Mouse (Mus musculus) forelimb bud, embryonic 11.5 days (tissue): ENCODE results near the gene Edn2.

Source experiments
- DNase-seq: peaks from one replicate; pipeline ENCODE4 v3.0.0-alpha.2; 2012; ENCODE audit warnings: low read depth, low spot score

Gene Edn2

GRCm38 (mm10) chr4:120153736-120154135 is 7.3 kb upstream of the Edn2 start:
- DNase-seq = no peak

DNA sequence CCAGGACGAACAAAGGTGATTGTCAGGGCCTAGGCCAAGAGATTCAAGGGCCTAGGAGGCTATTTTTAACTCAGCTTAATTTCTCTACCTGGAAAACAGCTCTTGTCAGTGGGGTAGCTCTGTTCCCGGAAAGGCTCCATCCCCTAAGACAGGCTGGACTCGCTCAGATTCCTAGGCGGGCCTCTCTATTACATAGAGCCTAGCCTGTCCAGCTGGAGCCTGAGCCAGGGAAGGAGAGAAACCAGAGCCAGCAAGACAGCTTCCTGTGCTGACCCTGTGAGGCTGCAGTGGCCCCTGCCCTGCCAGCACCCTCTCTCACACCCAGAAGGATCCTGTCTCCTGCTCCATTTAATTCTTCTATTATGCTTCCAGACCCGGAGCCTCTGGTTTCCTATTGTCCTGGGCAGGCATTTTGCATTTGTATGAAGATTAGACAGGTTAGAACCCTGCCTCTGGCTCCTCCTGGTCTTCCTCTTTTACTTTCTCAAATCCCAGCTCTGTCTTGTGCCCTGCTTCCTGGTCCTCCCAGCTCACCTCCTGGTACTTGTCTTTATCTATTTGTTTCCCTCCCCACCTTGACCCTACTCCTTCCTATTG is 2.2 kb upstream of the Edn2 start:
- no peak for DNase-seq

- DNase-seq = no peak
Observed at GRCm38 (mm10) chr4:120162586-120162985, 1.6 kb downstream of the Edn2 start.

GRCm38 (mm10) chr4:120163242-120163641 is 2.2 kb downstream of the Edn2 start:
- DNase-seq = no peak

DNA sequence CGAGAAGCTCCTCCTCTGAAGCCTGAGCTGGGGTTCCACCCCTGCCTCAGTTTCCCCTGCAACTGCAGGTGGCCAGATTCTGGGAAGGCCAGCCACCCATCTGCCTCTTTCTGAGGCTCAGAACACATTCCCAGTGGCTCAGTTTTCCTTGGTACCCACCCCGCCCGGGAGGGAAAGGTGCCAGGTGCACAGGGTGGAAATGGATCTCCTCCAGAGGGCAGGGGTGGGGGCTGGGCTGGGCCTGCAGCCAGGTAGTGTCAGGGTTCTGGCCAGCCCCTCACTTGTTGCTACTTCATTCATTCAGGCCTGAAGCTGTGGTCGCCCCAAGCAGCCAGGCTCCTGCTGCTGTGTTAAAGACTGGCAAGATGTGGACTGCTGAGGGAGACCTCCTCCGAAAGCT is 3.3 kb downstream of the Edn2 start:
- DNase-seq = no peak

DNA sequence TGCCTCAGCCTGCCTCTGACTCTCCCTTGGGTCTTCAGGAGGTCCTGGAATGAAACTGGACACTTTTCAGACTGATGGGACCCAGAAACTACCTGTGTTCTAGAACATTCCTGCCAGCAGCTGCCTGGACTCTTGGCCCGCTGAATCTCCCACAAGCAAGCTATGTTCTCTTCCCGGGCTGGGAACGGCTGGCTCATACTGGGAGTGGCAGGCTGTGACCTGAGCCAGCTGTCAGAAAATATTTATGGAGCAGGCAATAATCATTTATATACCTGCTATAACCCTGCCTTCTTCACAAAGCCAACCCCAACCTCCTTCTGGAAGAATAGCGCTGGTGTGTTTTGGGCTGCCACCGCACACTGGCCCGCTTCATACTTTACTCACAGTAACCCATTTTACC is 6.8 kb downstream of the Edn2 start:
- no peak for DNase-seq

GRCm38 (mm10) chr4:120168346-120168745 is 7.3 kb downstream of the Edn2 start:
- DNase-seq = no peak

DNA sequence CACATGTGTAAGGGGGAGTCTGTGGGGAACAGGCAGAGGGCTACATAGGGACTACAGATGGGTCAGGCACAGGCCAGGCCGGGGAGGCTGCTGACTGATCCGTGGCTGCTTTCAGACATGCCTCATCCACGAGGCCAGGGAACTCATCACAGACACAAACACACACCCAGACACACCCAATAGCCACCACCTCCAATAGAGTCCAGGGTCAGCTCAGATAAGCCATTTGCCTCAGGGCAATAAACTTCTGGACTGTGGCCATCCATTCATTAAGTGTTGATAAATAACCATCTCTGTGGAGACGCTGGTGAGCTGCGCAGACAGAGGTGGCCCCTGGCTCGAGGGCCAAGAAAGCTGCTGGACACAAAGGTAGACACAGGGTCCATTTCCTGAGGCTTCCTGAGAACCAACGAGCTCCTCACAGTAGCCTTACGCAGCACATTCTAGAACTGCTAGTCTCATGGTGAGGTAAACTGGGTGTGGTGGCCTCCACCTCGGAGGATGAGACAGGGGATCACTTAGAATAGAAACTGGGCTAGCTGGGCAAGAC is 9.5 kb downstream of the Edn2 start:
- no peak for DNase-seq

DNA sequence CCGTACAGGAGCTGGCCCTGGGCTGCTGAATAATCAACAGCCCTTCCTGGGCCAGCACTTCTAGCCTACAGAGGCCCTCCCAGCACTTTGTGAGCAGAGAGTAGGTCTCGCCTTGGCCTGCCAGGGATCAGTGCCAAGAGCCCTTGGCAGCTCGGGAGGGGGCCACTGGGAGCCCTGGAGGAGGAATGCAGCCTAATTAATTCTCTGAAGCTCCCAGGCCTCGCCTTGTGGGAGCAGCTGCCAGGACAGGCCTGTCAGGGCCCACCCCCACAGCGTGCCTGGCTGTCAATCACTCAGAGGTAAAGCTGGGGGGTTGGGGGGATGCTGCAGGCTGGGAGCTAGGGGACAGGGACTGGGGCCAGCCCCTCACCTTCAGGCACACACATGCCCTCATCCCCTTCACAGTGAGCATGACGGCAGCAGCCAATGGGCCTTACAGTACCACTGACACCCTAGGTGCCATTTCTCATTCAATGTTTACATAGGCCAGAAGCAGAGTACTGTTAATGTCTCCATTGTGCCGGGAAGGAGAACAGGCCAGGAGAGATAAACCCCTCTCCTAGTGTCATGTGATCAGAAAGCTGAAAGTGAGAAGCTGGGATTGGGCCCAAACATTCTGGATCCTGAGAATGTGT is 11.2 kb downstream of the Edn2 start:
- DNase-seq = no peak

- no peak for DNase-seq
Observed at GRCm38 (mm10) chr4:120179123-120179522, 18.1 kb downstream of the Edn2 start.

DNA sequence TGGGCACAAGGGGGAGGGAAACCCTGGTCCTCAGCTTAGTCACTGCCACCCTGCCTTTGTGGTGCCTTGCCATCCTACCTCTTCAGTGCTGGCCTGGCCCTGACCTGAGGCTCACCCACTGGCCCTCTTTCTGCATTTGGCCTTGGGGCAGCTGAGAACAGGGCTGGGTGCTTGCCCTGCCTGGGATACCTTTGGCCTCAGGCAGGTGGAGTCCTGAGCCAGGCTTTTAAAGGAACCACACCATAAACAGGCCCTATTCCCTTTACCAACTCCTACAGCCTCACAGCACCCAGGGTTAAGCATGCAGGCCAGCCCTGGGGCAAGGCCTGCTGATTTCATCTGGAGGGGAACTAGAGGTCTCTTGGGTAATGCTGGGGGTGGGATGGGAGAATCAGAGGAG is 19.5 kb downstream of the Edn2 start:
- DNase-seq = no peak

DNA sequence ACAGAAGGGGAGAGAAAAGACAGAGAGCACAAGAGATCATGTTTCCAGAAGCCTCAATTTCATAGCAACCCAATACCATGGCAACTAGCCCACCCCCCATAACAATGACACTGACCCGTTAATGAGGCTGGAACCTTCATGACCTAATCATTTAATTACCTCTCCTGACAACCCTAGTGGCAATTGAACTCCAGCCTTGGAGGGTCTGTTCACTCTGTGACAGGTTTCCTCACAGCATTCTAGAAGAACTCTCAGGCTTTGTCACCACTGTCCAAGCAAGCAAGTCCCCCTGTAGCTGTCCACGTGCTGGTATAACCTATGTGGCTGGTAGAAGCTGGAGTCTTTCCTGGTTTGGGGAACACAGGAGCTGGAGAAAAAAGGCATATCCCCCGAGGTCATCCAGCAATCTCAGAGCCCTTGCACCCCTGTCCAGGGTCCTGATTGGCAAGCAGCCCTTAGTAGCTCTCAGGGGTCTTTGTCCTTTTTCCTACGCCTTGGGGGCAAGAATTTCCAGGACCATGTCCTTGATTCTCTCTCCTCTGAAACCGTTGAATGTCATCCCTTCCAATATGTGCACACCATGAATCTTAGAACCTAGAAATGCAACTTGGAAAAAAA is 23.5 kb downstream of the Edn2 start:
- DNase-seq = peak; percentile 61

DNA sequence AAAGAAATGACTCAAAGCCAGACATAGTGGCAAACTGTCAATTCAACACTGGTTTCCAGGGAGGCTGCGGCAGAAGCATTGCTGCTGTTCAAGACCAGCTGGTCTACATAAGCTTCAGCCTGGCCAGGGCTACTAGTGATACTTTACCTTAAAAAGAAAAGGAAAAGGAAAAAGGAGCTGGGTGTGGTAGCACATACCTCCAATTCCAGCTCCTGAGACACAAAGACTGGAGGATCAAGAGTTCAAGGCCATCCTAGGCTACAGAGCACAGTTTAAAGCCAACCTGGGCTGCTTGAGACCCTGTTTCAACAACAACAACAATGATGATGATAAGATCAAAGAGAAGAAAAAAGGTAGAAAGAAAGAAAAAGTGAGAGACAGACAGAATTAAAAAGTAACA is 25.4 kb downstream of the Edn2 start:
- no peak for DNase-seq

DNA sequence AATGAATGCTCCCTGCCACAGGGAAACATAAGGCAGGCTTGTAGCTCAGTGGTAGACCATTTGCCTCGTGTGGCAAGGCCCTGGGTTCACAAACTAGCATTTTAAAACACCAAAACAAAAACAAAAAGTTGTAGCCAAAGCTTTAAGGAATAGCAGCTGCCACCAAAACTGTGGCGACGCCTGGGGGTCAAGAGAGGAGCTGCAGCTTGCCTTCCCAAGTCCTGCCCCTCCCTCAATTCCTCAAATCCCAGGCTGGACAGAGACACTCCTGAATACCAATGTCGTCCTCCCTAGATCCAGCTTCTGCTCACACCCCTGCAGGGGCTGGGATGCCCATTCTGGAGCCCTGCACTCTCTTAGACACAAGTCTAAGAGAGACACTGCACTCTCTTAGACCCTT is 25.9 kb downstream of the Edn2 start:
- DNase-seq = peak; percentile 30

DNA sequence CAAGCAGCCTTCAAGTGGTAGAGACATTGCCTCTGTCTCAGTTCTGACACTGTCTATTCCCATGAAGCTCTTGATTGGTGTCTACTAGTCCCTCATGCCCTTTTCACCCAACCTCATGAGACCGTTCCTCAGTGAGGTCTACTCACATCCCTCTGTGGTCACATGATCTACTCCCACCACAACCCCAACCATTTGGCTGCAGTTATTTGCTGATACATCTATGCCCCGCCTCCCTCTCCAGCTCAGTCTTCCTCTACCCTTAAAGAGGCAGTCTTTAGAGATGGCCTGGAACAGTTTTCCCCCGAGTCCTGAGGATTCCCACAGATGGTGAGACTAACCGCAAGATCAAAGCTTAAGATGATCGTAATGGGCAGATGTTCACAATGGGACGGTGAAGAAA is 27.2 kb downstream of the Edn2 start:
- DNase-seq = no peak

- no peak for DNase-seq
Observed at GRCm38 (mm10) chr4:120188651-120189161, 27.7 kb downstream of the Edn2 start.

GRCm38 (mm10) chr4:120189941-120190340 is 28.9 kb downstream of the Edn2 start:
- DNase-seq = peak; percentile 34

DNA sequence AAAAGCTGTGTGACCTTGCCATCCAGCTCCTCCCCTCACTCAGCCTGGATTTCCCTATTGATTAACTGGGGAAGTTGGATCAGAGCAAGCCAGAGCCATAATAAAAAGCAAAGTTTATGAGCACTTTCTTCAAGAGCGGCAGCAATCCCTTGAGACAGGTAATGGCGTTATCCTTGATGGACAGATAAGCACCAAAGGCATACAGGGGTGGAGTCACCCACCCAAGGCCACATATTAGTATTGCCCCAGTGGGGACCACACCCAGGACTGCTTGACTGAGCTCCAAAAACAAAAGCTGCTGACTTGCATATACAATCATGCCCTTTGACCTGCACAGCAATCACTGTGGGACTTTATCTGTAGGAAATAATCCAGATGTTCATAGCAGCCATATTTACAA is 31.0 kb downstream of the Edn2 start:
- no peak for DNase-seq

- no peak for DNase-seq
Observed at GRCm38 (mm10) chr4:120194026-120194425, 33.0 kb downstream of the Edn2 start.

GRCm38 (mm10) chr4:120194965-120195364 is 34.0 kb downstream of the Edn2 start:
- no peak for DNase-seq

- DNase-seq = no peak
Observed at GRCm38 (mm10) chr4:120199184-120199885, 38.3 kb downstream of the Edn2 start.

DNA sequence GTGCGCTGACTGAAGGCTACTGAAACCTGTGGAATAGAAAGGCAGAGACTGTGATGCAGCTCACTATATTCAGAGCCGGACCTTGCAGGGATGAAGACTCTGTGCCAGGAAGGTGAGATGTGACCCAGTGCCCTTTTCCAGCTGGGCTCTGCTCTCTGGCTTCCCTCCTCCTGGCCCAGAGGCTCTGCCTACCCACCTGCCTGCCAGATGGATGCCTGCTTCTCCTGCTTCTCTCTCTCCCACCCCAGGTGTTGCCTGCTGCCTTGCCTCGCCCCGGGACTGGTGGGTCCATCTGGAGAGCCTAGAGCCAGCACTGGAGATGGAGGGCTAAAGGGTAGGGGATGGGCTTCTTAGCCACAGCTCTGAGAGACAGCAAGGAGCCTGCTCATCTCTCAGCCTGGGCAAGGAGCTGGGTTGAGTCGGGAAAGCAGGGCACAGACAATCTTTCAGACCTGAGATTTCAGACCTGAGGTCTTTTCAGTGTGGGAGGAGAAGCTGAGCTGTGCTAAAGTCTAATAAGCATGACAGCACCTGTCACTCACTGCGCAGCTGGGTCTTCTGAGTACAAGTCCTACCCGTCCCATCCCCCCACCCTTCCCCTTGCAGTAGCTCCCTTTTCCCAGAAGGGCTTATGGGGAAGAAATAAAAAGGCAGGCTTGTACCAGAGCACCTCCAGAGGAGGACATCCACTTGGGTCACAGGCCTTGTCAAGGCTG is 39.7 kb downstream of the Edn2 start:
- DNase-seq = no peak
